ENCODE assay signal across 18 mouse cellular contexts in genomic region chr11:82631387-82631786, GRCm38 (mm10).
DNase-seq lines count a peak whose midpoint lies in the region; ATAC-seq and TF ChIP-seq lines count a peak whose summit lies in the region.
"Had no signal": no experiment of that assay in that cellular context is flagged by ENCODE, and none has a peak within 500 bp of the region (broad histone marks: within the 10 kb centered on the region; RNA-seq: fewer than 3 reads in every experiment).

No protein-coding gene starts in this region.

- no peak for TF ChIP-seq CTCF in ES-Bruce4 (IDR thresholded peaks at IDR 0.05; ENCODE audit: low read depth, low read length)

- no peaks in the 10 kb centered on the region for H3K36me3 ChIP-seq in embryonic facial prominence, embryonic 11.5 days (replicated peaks; ENCODE audit: control insufficient read depth, insufficient read depth, low read depth, low read length)
- no peaks in the 10 kb centered on the region for H3K36me3 ChIP-seq in embryonic facial prominence, embryonic 10.5 days (replicated peaks)
- no peaks in the 10 kb centered on the region for H3K36me3 ChIP-seq in ES-Bruce4 (ENCODE audit: control insufficient read depth, insufficient read depth, low read length, poor library complexity, severe bottlenecking)
- H3K36me3 ChIP-seq in forebrain, embryonic 12.5 days (replicated peaks), result no peaks in the 10 kb centered on the region
- no peaks in the 10 kb centered on the region for H3K36me3 ChIP-seq in hindbrain, embryonic 16.5 days (ENCODE audit: control insufficient read depth, insufficient read depth, low read length)
- H3K36me3 ChIP-seq: heart, embryonic 10.5 days; limb, embryonic 13.5 days had no signal

- no peak overlapping the region for H3K9ac ChIP-seq in embryonic facial prominence, embryonic 11.5 days (replicated peaks; ENCODE audit: low read length)
- no peak overlapping the region for H3K9ac ChIP-seq in ES-Bruce4 (ENCODE audit: low read depth, poor library complexity, severe bottlenecking)
- no peak overlapping the region for H3K9ac ChIP-seq in forebrain, embryonic 12.5 days
- H3K9ac ChIP-seq in hindbrain, embryonic 16.5 days (ENCODE audit: low read depth, low read length), result no peak overlapping the region
- H3K9ac ChIP-seq: limb, embryonic 13.5 days had no signal

- no peak overlapping the region for H3K4me2 ChIP-seq in embryonic facial prominence, embryonic 11.5 days (ENCODE audit: low read depth, low read length)
- no peak overlapping the region for H3K4me2 ChIP-seq in forebrain, embryonic 12.5 days
- no peak overlapping the region for H3K4me2 ChIP-seq in hindbrain, embryonic 16.5 days (ENCODE audit: low read length)
- H3K4me2 ChIP-seq: limb, embryonic 13.5 days had no signal

- no peaks in the 10 kb centered on the region for H3K27me3 ChIP-seq in embryonic facial prominence, embryonic 11.5 days (ENCODE audit: control insufficient read depth, insufficient read depth, low read length)
- H3K27me3 ChIP-seq in embryonic facial prominence, embryonic 10.5 days (replicated peaks; ENCODE audit: low read depth, poor library complexity, severe bottlenecking), result peaks cover 5% of the 10 kb centered on the region; the same call in 1 of the 2 replicates
- no peaks in the 10 kb centered on the region for H3K27me3 ChIP-seq in ES-Bruce4 (ENCODE audit: control insufficient read depth, insufficient read depth, low read length, poor library complexity, severe bottlenecking)
- H3K27me3 ChIP-seq in forebrain, embryonic 12.5 days, result peaks cover 11% of the 10 kb centered on the region
- no peaks in the 10 kb centered on the region for H3K27me3 ChIP-seq in hindbrain, embryonic 16.5 days (replicated peaks; ENCODE audit: control insufficient read depth, insufficient read depth, low read length)
- H3K27me3 ChIP-seq: limb, embryonic 13.5 days had no signal

- 25% methylated on average over 4 of the region's 4 CpGs for WGBS in embryonic facial prominence, embryonic 11.5 days
- 44% methylated on average over 4 of the region's 4 CpGs for WGBS in embryonic facial prominence, embryonic 10.5 days
- WGBS in forebrain, embryonic 12.5 days, result 16% methylated on average over 4 of the region's 4 CpGs
- WGBS in hindbrain, embryonic 16.5 days, result 21% methylated on average over 4 of the region's 4 CpGs

- no peak overlapping the region for H3K27ac ChIP-seq in embryonic facial prominence, embryonic 11.5 days (replicated peaks; ENCODE audit: low read depth, low read length)
- H3K27ac ChIP-seq in embryonic facial prominence, embryonic 10.5 days (replicated peaks), result no peak overlapping the region
- 0 out of 2 replicates have a peak overlapping the region, but pooled peaks have one; percentile 45 for H3K27ac ChIP-seq in ES-Bruce4 (ENCODE audit: insufficient read depth, low read length)
- peak overlapping the region; percentile 54; the same call in 1 of the 2 replicates for H3K27ac ChIP-seq in forebrain, embryonic 12.5 days
- no peak overlapping the region for H3K27ac ChIP-seq in hindbrain, embryonic 16.5 days (ENCODE audit: low read depth, low read length)
- H3K27ac ChIP-seq: heart, embryonic 10.5 days; left cerebral cortex, adult 2 months; limb, embryonic 13.5 days; macrophage had no signal

- ATAC-seq in embryonic facial prominence, embryonic 11.5 days (replicated peaks; ENCODE audit: insufficient number of reproducible peaks, low FRiP score, low TSS enrichment, low read depth), result no peak
- ATAC-seq in forebrain, embryonic 12.5 days (ENCODE audit: low FRiP score), result peak; percentile 87
- ATAC-seq in hindbrain, embryonic 16.5 days, result peak; percentile 73
- ATAC-seq in erythroblast, adult 5-6 weeks (replicated peaks; ENCODE audit: low FRiP score, poor library complexity, severe bottlenecking), result no peak
- no peak for ATAC-seq in inflammation-experienced regulatory T-cells, adult 6 months

- H3K4me1 ChIP-seq in embryonic facial prominence, embryonic 11.5 days (ENCODE audit: control insufficient read depth, insufficient read depth, low read length), result no peaks in the 10 kb centered on the region
- peaks cover 24% of the 10 kb centered on the region for H3K4me1 ChIP-seq in embryonic facial prominence, embryonic 10.5 days
- H3K4me1 ChIP-seq in ES-Bruce4 (ENCODE audit: control insufficient read depth, insufficient read depth, low read length), result peaks cover 3% of the 10 kb centered on the region
- peaks cover 40% of the 10 kb centered on the region for H3K4me1 ChIP-seq in forebrain, embryonic 12.5 days
- H3K4me1 ChIP-seq in hindbrain, embryonic 16.5 days (ENCODE audit: control insufficient read depth, insufficient read depth, low read depth, low read length), result no peaks in the 10 kb centered on the region; the same call in 1 of the 2 replicates
- H3K4me1 ChIP-seq: heart, embryonic 10.5 days had no signal

- no peaks in the 10 kb centered on the region for H3K9me3 ChIP-seq in embryonic facial prominence, embryonic 11.5 days (replicated peaks; ENCODE audit: control insufficient read depth, low read length)
- H3K9me3 ChIP-seq in embryonic facial prominence, embryonic 10.5 days, result no peaks in the 10 kb centered on the region
- H3K9me3 ChIP-seq in ES-Bruce4 (replicated peaks; ENCODE audit: control insufficient read depth, insufficient read depth, low read length, poor library complexity, severe bottlenecking), result peaks cover 8% of the 10 kb centered on the region; the same call in 1 of the 2 replicates
- no peaks in the 10 kb centered on the region for H3K9me3 ChIP-seq in forebrain, embryonic 12.5 days
- no peaks in the 10 kb centered on the region for H3K9me3 ChIP-seq in hindbrain, embryonic 16.5 days (ENCODE audit: control insufficient read depth, low read length)
- H3K9me3 ChIP-seq: heart, embryonic 10.5 days had no signal

- TF ChIP-seq POLR2A in ES-Bruce4 (IDR thresholded peaks at IDR 0.05; ENCODE audit: insufficient read depth, low read length), result no peak

- H3K4me3 ChIP-seq in embryonic facial prominence, embryonic 11.5 days (ENCODE audit: low read depth, low read length), result no peak overlapping the region
- no peak overlapping the region for H3K4me3 ChIP-seq in embryonic facial prominence, embryonic 10.5 days
- no peak overlapping the region for H3K4me3 ChIP-seq in ES-Bruce4 (ENCODE audit: low read depth, low read length)
- H3K4me3 ChIP-seq in forebrain, embryonic 12.5 days (replicated peaks), result no peak overlapping the region
- no peak overlapping the region for H3K4me3 ChIP-seq in hindbrain, embryonic 16.5 days (ENCODE audit: low read length)
- H3K4me3 ChIP-seq: erythroblast, embryonic 14.5 days; heart, embryonic 10.5 days; left cerebral cortex, adult 2 months; limb, embryonic 13.5 days had no signal

- TF ChIP-seq EP300 in ES-Bruce4 (IDR thresholded peaks at IDR 0.05; ENCODE audit: insufficient read depth, low read depth, low read length), result 0 out of 2 replicates have a peak, but pooled peaks have one; percentile 22

- DNase-seq in embryonic facial prominence, embryonic 11.5 days (ENCODE audit: low spot score), result peak; percentile 4
- DNase-seq in embryonic facial prominence, embryonic 10.5 days (ENCODE audit: low spot score), result no peak
- DNase-seq in Muller cell, postnatal 12 days (ENCODE audit: inconsistent ontology term), result no peak
- DNase-seq: adrenal gland, postnatal 14 days; gastrocnemius, postnatal 10 days; kidney, adult 11 months; kidney, postnatal 25 days; right cerebral cortex, postnatal 4 days had no signal

Comparison
In these comparisons a context has a peak if more than half of its experiments do, and no peak if none do; other contexts are left out.
1. ATAC-seq: peak in forebrain, embryonic 12.5 days (single experiment) and hindbrain, embryonic 16.5 days (single experiment); none in embryonic facial prominence, embryonic 11.5 days (single experiment), erythroblast, adult 5-6 weeks (single experiment) and inflammation-experienced regulatory T-cells, adult 6 months (single experiment).
2. H3K27ac ChIP-seq: peak in ES-Bruce4 (single experiment) and forebrain, embryonic 12.5 days (single experiment); none in embryonic facial prominence, embryonic 11.5 days (single experiment), embryonic facial prominence, embryonic 10.5 days (single experiment) and hindbrain, embryonic 16.5 days (single experiment).